Mouse (Mus musculus): ENCODE measurements around the gene Hbb-bt.

DNA sequence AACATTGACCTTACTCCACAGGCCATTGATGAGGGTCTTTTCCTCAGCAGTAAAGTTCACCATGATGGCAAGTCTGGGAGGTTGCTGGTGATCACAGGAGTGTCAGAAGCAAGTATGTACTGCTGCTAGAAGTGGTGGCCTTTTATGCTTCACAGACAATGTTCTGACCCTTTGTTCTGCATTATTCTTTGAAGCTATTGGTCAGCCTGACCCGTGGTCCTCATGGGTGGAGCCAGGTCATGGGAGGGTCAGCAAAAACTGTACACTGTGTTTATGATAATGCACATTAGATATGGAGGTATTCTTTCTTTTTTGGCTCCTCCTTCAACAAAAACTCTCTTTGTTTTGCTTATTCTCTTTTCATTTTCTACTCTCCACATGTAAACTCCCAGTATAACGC lies 39.3 kb upstream of the Hbb-bt start, which contains the start of gene Hbb-y:
- TF ChIP-seq GATA1 (IDR thresholded peaks at IDR 0.05; ENCODE audit: low read length) (no peak), TAL1 (IDR thresholded peaks at IDR 0.05; ENCODE audit: low read length) (no peak)
